Mouse (Mus musculus) heart, adult 8-10 months (tissue): ENCODE measurements around the gene Hcrtr2. TPM values are rescaled to one million over a fixed set of nuclear protein-coding genes. Genes with fewer than 3 reads are reported as not detected.
A peak's percentile ranks its signal among the peaks of the same experiment; 100 is the strongest.

Experiments used
- DNase-seq: peaks from one replicate; pipeline ENCODE4 v3.0.0; 2022; ENCODE audit warnings: low spot score
- total RNA-seq, 4 experiments: library from RNA; stranded (reverse); gene quantifications; 2 replicates each; pipeline ENCODE4 v1.2.4; 2022

The Hcrtr2 gene
- total RNA-seq, 4 experiments from 2014 or later = not detected

DNA sequence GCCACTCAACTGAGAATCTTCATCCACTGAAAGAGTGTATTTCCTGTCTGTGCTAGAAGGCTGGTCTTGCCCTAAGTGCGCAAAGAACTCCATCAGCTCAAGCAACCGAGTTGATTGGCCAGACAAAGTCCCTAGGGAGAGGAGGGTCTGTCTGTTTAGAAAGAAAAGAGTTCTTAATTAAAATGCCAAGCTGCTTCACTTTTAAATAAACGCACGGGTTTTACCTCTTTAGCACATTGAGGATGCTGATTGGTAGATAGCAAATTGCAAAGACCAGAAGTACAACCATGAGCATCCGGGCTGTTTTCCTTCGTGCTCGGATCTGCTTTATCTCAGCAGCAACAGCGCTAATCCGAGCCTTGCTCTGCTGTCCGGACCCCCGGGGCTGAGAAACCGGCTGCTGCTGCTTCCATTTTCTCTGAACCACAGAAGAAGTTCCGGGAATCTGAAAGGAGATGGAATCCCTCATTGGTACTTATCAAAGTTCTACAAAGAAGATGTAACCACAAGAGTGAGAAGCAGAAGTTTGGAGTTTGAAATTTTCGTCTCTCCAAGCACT is 87.6 kb downstream of the Hcrtr2 start:
- DNase-seq = peak; percentile 3

DNA sequence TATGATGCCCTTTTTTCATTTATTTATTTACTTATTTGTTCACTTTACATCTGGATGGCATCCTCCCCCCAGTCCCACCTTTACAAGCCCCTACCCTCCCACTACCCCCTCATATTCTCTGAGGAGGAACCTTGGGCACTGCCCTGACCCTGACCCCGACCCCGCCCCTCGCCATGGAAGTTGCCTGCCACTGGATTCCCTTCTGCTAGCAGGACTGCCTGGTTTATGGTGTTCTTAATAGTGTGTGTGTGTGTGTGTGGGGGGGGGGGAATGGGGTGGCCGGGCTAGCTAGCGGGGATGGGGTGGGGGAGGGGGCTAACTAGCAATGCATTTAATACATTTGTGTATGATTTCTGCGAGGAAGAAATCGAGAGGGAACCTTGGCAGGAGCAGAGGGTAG is 88.8 kb downstream of the Hcrtr2 start:
- no peak for DNase-seq

DNA sequence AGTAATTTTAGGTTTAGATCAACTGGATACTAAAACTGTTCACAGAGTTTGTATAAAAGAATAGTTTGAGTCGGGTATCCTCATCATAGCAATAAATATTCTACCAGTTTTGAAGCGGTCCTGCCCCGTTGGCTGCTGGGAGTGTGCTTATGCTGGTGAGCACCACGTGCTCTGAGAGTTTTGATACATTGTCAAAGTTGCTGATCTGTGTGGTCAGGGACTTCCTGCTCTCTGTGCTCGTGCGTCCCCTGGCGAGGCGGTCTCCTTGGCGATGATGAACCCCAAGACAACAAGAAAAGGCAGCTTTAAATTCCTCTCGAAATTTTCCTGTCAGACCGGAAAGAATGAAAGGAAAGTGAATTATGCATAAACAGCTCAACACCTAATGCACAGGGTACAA is 93.3 kb downstream of the Hcrtr2 start:
- DNase-seq = no peak

DNA sequence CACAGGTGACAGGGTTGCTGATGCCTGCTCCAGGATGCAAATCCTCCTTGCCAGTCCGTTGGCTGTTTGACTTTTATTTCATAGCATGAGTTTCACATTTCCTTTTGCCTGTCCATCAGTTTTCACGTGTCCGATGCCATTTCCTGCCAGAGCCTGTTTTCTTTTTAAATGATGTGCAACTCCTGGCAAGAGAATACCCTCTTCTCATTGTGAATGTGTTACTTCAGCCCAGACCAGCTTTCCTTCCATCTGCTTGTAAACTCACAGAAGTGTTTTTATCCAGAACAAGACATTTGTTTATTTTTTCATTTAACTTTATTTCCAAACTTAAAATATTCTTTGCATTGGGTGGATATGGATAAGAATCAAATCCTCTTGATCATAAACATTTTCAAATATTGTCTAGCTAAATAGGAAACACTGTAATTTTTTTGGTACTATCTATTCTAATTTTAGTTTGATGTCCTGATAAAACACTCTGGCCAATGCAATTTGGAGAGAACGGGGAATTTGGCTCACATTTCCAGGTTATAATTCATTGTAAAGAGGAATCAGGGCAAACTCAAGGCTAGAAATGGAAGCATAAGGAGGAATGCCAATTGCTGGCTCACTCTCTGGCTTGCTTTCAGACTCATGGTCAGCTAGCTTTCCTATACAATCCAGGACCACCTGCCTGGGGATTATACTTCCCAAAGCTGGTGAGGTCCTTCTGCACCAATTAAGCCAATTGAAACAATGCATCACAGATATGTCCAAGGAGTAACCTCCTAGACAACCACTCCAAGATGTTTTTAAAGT is 106.3 kb downstream of the Hcrtr2 start:
- DNase-seq = no peak

DNA sequence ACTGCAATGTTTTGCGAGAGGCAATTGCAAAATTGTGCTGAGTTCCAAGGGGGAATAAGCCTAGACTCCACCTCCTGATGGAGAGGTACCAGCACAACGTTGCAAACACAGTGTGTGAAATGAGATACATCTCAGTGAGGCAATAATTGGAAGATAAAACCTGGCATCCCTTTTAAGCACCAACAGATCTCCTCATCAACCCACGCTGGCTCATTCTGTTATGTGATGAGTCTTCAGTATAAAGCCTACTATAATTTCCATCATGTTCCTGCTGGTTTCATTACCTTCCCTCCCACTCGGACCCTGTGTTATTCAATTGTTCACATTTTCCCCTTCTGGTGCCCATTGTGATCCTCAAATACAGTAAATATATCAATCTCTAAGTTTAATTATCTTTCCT is 109.0 kb downstream of the Hcrtr2 start:
- no peak for DNase-seq

DNA sequence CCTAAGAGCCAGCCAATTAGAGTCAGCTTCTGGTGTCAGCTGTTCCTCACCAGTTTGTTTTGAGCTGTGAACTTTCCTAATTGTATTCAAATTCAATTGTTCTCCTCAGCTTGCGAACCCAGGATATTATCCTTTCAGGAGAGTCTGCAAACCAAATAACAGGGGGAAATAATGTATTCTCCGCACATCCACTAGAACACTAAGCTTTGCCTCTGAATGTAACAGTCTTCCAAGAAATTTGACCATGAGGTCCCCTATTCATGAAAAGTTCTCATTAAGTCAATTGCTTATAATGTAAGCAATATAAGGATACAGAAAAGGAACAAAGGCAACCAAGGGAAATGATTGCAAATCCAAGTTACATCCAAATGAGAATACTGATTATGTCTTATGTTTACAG is 110.1 kb downstream of the Hcrtr2 start, which contains the start of gene Gfral:
Gfral (minus strand) TSS at position 101 of the 400 bp plus-strand sequence.
- no peak for DNase-seq

DNA sequence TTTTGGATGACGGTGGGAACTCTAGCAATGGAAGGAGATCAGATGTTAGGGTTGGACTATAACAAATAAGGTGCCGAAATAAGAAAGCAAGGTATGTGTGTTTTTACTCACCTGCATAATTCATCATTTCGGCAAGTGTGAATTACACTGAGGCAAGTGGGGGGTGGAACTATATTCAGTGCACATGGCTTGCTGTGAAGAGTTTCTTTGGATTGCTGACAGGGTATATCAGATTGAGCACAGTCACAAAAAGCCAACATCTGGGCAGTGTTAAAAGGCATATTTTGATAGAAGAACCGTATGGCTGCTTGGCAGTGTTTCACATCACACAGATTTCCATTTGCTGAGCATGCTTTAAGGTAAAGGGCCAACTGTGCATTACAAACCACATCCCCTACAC is 126.7 kb downstream of the Hcrtr2 start:
- DNase-seq = no peak

DNA sequence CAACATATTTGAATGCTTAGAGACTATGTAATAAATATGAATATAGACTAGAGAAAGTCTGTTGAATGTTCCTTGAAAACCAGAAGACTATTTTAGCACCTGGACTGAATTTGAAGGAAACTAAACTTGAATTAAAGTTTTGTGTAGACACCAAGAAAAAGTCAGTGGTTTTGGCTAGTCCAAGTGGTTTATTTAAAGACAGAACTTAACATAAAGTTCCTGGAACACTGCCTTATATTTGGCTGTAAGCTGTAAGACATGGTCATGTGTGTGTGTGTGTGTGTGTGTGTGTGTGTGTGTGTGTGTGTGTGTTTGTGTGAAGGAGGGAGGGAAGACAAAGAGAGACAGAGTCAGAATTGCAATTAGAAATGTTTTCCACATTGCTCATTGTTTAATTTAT is 144.4 kb downstream of the Hcrtr2 start:
- DNase-seq = no peak

Other genes starting within 250 kb of the Hcrtr2 start
- gene Gfral, start 110.2 kb downstream of the Hcrtr2 start, total RNA-seq = not detected
- under 1 TPM; 0.06 to 0.28 (median 0.16) TPM for gene Fam83b, start 243.3 kb upstream of the Hcrtr2 start, total RNA-seq